9 mouse cellular contexts compared by ENCODE assay signal in genomic region chr9:65094237-65094636, GRCm38 (mm10). TPM values are rescaled to one million over a fixed set of nuclear protein-coding genes. Genes with fewer than 3 reads are reported as not detected.
DNase-seq lines count a peak whose midpoint lies in the region; ATAC-seq and TF ChIP-seq lines count a peak whose summit lies in the region.
"Had no signal": no experiment of that assay in that cellular context is flagged by ENCODE, and none has a peak within 500 bp of the region (broad histone marks: within the 10 kb centered on the region; RNA-seq: fewer than 3 reads in every experiment).

No protein-coding gene starts in this region.

- peaks cover 11% of the 10 kb centered on the region for H3K4me1 ChIP-seq in neural tube, embryonic 13.5 days (replicated peaks)
- H3K4me1 ChIP-seq in heart, embryonic 14.5 days (ENCODE audit: control insufficient read depth in 2 of 2, insufficient read depth in 2 of 2, low read length in 2 of 2), result peaks cover 6 to 9% of the 10 kb centered on the region in 2 experiments; a peak in 2 of 4 replicates
- no peaks in the 10 kb centered on the region for H3K4me1 ChIP-seq in cerebellum, adult 2 months (ENCODE audit: control insufficient read depth, insufficient read depth, low read length)

- intact Hi-C loops in left cerebral cortex, postnatal 4 days (cut with DNase I), result no loop called here

- TF ChIP-seq CTCF in cerebellum, adult 2 months (IDR thresholded peaks at IDR 0.05; ENCODE audit: borderline replicate concordance, insufficient read depth, low read depth, low read length), result no peak

- TF ChIP-seq POLR2A in cerebellum, adult 2 months (IDR thresholded peaks at IDR 0.05; ENCODE audit: borderline replicate concordance, insufficient read depth, low read length), result no peak

- no peak overlapping the region for H3K4me3 ChIP-seq in neural tube, embryonic 13.5 days
- H3K4me3 ChIP-seq in heart, embryonic 14.5 days (ENCODE audit: control insufficient read depth in 1 of 2, insufficient read depth in 1 of 2, low read depth in 1 of 2, low read length in 2 of 2), result no peak overlapping the region
- no peak overlapping the region for H3K4me3 ChIP-seq in cerebellum, adult 2 months (replicated peaks; ENCODE audit: insufficient read depth, low read depth, low read length)

- peak overlapping the region; percentile 28 for H3K27ac ChIP-seq in neural tube, embryonic 13.5 days (replicated peaks)
- H3K27ac ChIP-seq in heart, embryonic 14.5 days (replicated peaks in 1 of 2; ENCODE audit: control insufficient read depth in 1 of 2, insufficient read depth in 1 of 2, low read depth in 2 of 2, low read length in 2 of 2), result 0 out of 4 replicates have a peak overlapping the region, but pooled peaks of 1 of the 2 experiments have one; percentile 15
- H3K27ac ChIP-seq in cerebellum, adult 2 months (ENCODE audit: insufficient read depth, low read length), result no peak overlapping the region
- H3K27ac ChIP-seq: macrophage had no signal

- no peak; the same call in 1 of the 2 replicates for ATAC-seq in neural tube, embryonic 13.5 days (ENCODE audit: low read depth)
- ATAC-seq in heart, embryonic 14.5 days (ENCODE audit: insufficient number of reproducible peaks, insufficient read depth, low FRiP score, low read depth), result peak; percentile 56

- no peak overlapping the region for H3K9ac ChIP-seq in neural tube, embryonic 13.5 days
- H3K9ac ChIP-seq in heart, embryonic 14.5 days (ENCODE audit: low read length), result no peak overlapping the region

- H3K36me3 ChIP-seq in neural tube, embryonic 13.5 days, result no peaks in the 10 kb centered on the region
- H3K36me3 ChIP-seq in heart, embryonic 14.5 days (ENCODE audit: control insufficient read depth, insufficient read depth, low read length), result no peaks in the 10 kb centered on the region

- WGBS in neural tube, embryonic 13.5 days, result 35% methylated on average over 6 of the region's 6 CpGs
- 10% methylated on average over 6 of the region's 6 CpGs for WGBS in heart, embryonic 14.5 days
- 21% methylated on average over 6 of the region's 6 CpGs for WGBS in cerebellum, adult 2 months

- no peak overlapping the region for H3K4me2 ChIP-seq in neural tube, embryonic 13.5 days
- H3K4me2 ChIP-seq in heart, embryonic 14.5 days (ENCODE audit: low read length), result 0 out of 2 replicates have a peak overlapping the region, but pooled peaks have one; percentile 0

- DNase-seq in adrenal gland, adult (ENCODE audit: inconsistent age in 2 of 2, low spot score in 1 of 2), result peak; percentile 68 to 79
- no peak for DNase-seq in adrenal gland, adult 8-10 months
- DNase-seq in neural tube, embryonic 10.5 days (ENCODE audit: extremely low spot score, low spot score), result no peak
- peak; percentile 94 for DNase-seq in left cerebral cortex, postnatal 4 days
- DNase-seq in right cerebral cortex, adult 2 months (ENCODE audit: low spot score in 2 of 2), result peak; percentile 36 to 58
- DNase-seq in cerebellum, adult 2 months, result no peak

- no peaks in the 10 kb centered on the region for H3K27me3 ChIP-seq in neural tube, embryonic 13.5 days
- H3K27me3 ChIP-seq in heart, embryonic 14.5 days (ENCODE audit: control insufficient read depth, insufficient read depth, low read length), result no peaks in the 10 kb centered on the region
- H3K27me3 ChIP-seq in cerebellum, adult 2 months (ENCODE audit: control insufficient read depth, insufficient read depth, low read length), result no peaks in the 10 kb centered on the region

- H3K9me3 ChIP-seq in neural tube, embryonic 13.5 days, result no peaks in the 10 kb centered on the region
- no peaks in the 10 kb centered on the region for H3K9me3 ChIP-seq in heart, embryonic 14.5 days (ENCODE audit: control insufficient read depth, low read length)

RNA-seq across cellular contexts. Expression of gene Igdcc4, which starts 7.0 kb away (rescaled TPM):
- 10 to 100 TPM; 28.6 to 67.1 (median 44.5) TPM for total RNA-seq in adrenal gland, adult 8-10 months (2022)
- polyA plus RNA-seq in neural tube, embryonic 13.5 days (2015; fragmentation: Nextera tagmentation; extraction: Ambion mirVana), result 8.9 and 10.3 TPM in 2 replicates
- polyA plus RNA-seq in heart, embryonic 14.5 days (2014; fragmentation: Nextera tagmentation; extraction: Ambion mirVana), result 12.3 and 15.7 TPM in 2 replicates
- 10 to 100 TPM; 40.6 to 42.0 TPM for total RNA-seq in left cerebral cortex, postnatal 4 days (2021)
- 28.9 and 29.0 TPM in 2 replicates for polyA plus RNA-seq in cerebellum, adult 2 months (2012; rRNA removed)

RNA-seq across cellular contexts. Expression of gene Igdcc3, which starts 46.8 kb away (rescaled TPM):
- 1 to 10 TPM in 3 of 4 experiments, under 1 TPM in 1; 0.84 to 4.0 (median 2.4) TPM for total RNA-seq in adrenal gland, adult 8-10 months (2022)
- polyA plus RNA-seq in neural tube, embryonic 13.5 days (2015; fragmentation: Nextera tagmentation; extraction: Ambion mirVana), result 12.3 and 12.9 TPM in 2 replicates
- 0.36 and 0.63 TPM in 2 replicates for polyA plus RNA-seq in heart, embryonic 14.5 days (2014; fragmentation: Nextera tagmentation; extraction: Ambion mirVana)
- 1 to 10 TPM; 5.1 to 6.0 TPM for total RNA-seq in left cerebral cortex, postnatal 4 days (2021)
- polyA plus RNA-seq in cerebellum, adult 2 months (2012; rRNA removed), result 1.8 and 2.4 TPM in 2 replicates
- polyA plus RNA-seq: macrophage had no signal

Comparison
In these comparisons a context has a peak if more than half of its experiments do, and no peak if none do; other contexts are left out.
1. DNase-seq: peak in adrenal gland, adult (2 of 2), left cerebral cortex, postnatal 4 days (single experiment) and right cerebral cortex, adult 2 months (2 of 2); none in adrenal gland, adult 8-10 months (single experiment), neural tube, embryonic 10.5 days (single experiment) and cerebellum, adult 2 months (0 of 2).